Mouse (Mus musculus) Patski (cell line): ENCODE data around the gene Hoxa6. TPM values are rescaled to one million over a fixed set of nuclear protein-coding genes. Genes with fewer than 3 reads are reported as not detected.

Experiments
- ATAC-seq: fragments of 100-300 bp; one replicate; pipeline ENCODE4 v1.8.0; 2021
- CTCF ChIA-PET: fragments of 350-600 bp; sonication (Branson Sonifier 250); formaldehyde crosslinking; loops from one replicate; lab custom pipeline; 2022; ENCODE audit warnings: inconsistent platforms; lab: Charles Lee
- POLR2A ChIA-PET: fragments of 350-600 bp; sonication (Branson Sonifier 250); formaldehyde crosslinking; loops from one replicate; lab custom pipeline; 2022; ENCODE audit warnings: antibody characterized with exemption, inconsistent platforms; lab: Charles Lee
- DNase-seq: peaks from one replicate; pipeline ENCODE4 v3.0.0-alpha.2; 2011; ENCODE audit warnings: low read depth, low spot score
- H3K27me3 ChIP-seq: fragments of 371-371 bp; one replicate; pipeline ENCODE4 v1.5.1; 2021
- CTCF ChIP-seq: fragments of 100-300 bp; IDR thresholded peaks from one replicate; pipeline ENCODE4 v1.5.1; 2021
- in situ Hi-C: fragments of 300-500 bp; cut with MboI; formaldehyde crosslinking; loops from 3 replicates; pipeline ENCODE4 v1.11.1; 2018; ENCODE audit warnings: low pct_unique_long_range_greater_than_20kb, mixed read lengths
- polyA plus RNA-seq: library from polyadenylated mRNA; unstranded; gene quantifications from one replicate; pipeline ENCODE4 v1.2.3, GENCODE M21; 2021

Gene Hoxa6
- polyA plus RNA-seq, 1 experiment from 2014 or later: 13.5 TPM

DNA sequence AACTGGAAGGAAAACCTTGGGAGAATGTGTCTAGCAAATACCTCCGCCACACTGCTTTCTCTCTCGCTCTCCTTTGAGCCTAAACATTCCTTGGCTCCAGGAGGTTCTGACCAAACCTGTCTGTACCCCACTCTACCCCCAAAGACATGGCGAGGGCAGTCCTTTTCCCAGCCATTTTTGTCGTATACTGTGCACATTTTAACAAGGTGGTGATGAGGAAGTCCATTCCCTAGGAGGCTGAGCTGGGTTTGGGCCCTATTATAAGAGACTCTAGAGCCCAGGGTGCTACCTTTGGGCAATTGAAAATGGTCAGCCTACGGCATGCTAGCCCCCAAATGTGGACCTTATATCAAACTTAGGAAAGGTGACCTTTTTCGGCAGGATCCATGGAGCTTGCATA is 27.3 kb upstream of the Hoxa6 start:
- CTCF ChIA-PET: interaction anchor here (0.9 to 2.3 kb wide), 6 partner anchors 9 to 61 kb away, joined by 3 to 18 read pairs (median 4); partner anchors contain the start of genes Gm28308, Hoxa11, Hoxa3 and Hoxa7
- DNase-seq (no peak), ATAC-seq (no peak)
- POLR2A ChIA-PET: interaction anchor here (21.2 to 37.4 kb wide), 3 partner anchors 3 to 58 kb away, joined by 378 to 778 read pairs (median 778); partner anchors contain the start of genes 5730596B20Rik, Gm28308, Hoxa10 and Hoxa11
- H3K27me3 ChIP-seq: no peaks in the 10 kb centered on the region
- no peak for TF ChIP-seq CTCF
- in situ Hi-C loops: loop anchor here (25.0 kb wide), 1 partner anchor 1249 kb away; no protein-coding TSS in a partner anchor

GRCm38 (mm10) chr6:52235267-52235666 is 26.7 kb upstream of the Hoxa6 start:
- ChIA-PET CTCF (interaction anchor here (0.9 to 2.3 kb wide), 4 partner anchors 10 to 60 kb away, joined by 3 to 11 read pairs (median 4); partner anchors contain the start of genes Gm28308, Hoxa11 and Hoxa3), POLR2A (interaction anchor here (21.2 to 37.4 kb wide), 3 partner anchors 4 to 58 kb away, joined by 378 to 778 read pairs (median 778); partner anchors contain the start of genes 5730596B20Rik, Gm28308, Hoxa10 and Hoxa11)
- no peak for ATAC-seq
- no peak for DNase-seq
- in situ Hi-C loops: loop anchor here (25.0 kb wide), 1 partner anchor 1248 kb away; no protein-coding TSS in a partner anchor
- no peak for TF ChIP-seq CTCF
- no peaks in the 10 kb centered on the region for H3K27me3 ChIP-seq

- TF ChIP-seq CTCF: no peak
- H3K27me3 ChIP-seq: no peaks in the 10 kb centered on the region
- in situ Hi-C loops: loop anchor here (25.0 kb wide), 1 partner anchor 1247 kb away; no protein-coding TSS in a partner anchor
- ChIA-PET CTCF (interaction anchor here (0.9 to 1.6 kb wide), 4 partner anchors 11 to 233 kb away, joined by 3 to 4 read pairs (median 3); partner anchors contain the start of gene Hoxa7), POLR2A (interaction anchor here (1.9 to 37.4 kb wide), 4 partner anchors 4 to 73 kb away, joined by 8 to 778 read pairs (median 578); partner anchors contain the start of genes 5730596B20Rik, Gm28308, Hoxa10 and Hoxa11)
- DNase-seq (no peak), ATAC-seq (peak; percentile 10)
These were observed 26.1 kb upstream of the Hoxa6 start for GRCm38 (mm10) chr6:52234428-52235140.

- DNase-seq (peak; percentile 31), ATAC-seq (no peak)
- H3K27me3 ChIP-seq: no peaks in the 10 kb centered on the region
- TF ChIP-seq CTCF: no peak
- ChIA-PET POLR2A (interaction anchor here (1.9 to 37.4 kb wide), 4 partner anchors 5 to 73 kb away, joined by 8 to 778 read pairs (median 578); partner anchors contain the start of genes 5730596B20Rik, Gm28308, Hoxa10 and Hoxa11), CTCF (interaction anchor here (0.6 to 1.6 kb wide), 5 partner anchors 10 to 232 kb away, joined by 3 to 8 read pairs (median 4); partner anchors contain the start of gene Hoxa7)
- in situ Hi-C loops: loop anchor here (25.0 kb wide), 1 partner anchor 1246 kb away; no protein-coding TSS in a partner anchor
These were observed 25.3 kb upstream of the Hoxa6 start for GRCm38 (mm10) chr6:52233546-52234427.

GRCm38 (mm10) chr6:52232984-52233545 is 24.5 kb upstream of the Hoxa6 start:
- CTCF ChIA-PET: interaction anchor here (0.6 to 1.6 kb wide), 5 partner anchors 9 to 231 kb away, joined by 3 to 8 read pairs (median 4); partner anchors contain the start of gene Hoxa7
- no peak for ATAC-seq
- POLR2A ChIA-PET: interaction anchor here (0.6 to 37.4 kb wide), 6 partner anchors 6 to 610 kb away, joined by 4 to 778 read pairs (median 193); partner anchors contain the start of genes 5730596B20Rik, Gm28308, Hoxa10 and Hoxa11
- no peaks in the 10 kb centered on the region for H3K27me3 ChIP-seq
- TF ChIP-seq CTCF: no peak
- in situ Hi-C loops: loop anchor here (25.0 kb wide), 1 partner anchor 1246 kb away; no protein-coding TSS in a partner anchor
- peak; percentile 17 for DNase-seq

GRCm38 (mm10) chr6:52232568-52232965 is 24.0 kb upstream of the Hoxa6 start:
- ChIA-PET CTCF (interaction anchor here (1.0 to 4.3 kb wide), 5 partner anchors 9 to 14 kb away, joined by 4 to 23 read pairs (median 6); partner anchors contain the start of gene Hoxa7), POLR2A (interaction anchor here (0.6 to 37.4 kb wide), 6 partner anchors 6 to 611 kb away, joined by 4 to 778 read pairs (median 193); partner anchors contain the start of genes 5730596B20Rik, Gm28308, Hoxa10 and Hoxa11)
- DNase-seq (peak; percentile 20), ATAC-seq (no peak)
- TF ChIP-seq CTCF: no peak
- no peaks in the 10 kb centered on the region for H3K27me3 ChIP-seq
- in situ Hi-C loops: loop anchor here (25.0 kb wide), 1 partner anchor 1245 kb away; no protein-coding TSS in a partner anchor

GRCm38 (mm10) chr6:52231885-52232567 is 23.5 kb upstream of the Hoxa6 start:
- DNase-seq (peak; percentile 25), ATAC-seq (no peak)
- H3K27me3 ChIP-seq: no peaks in the 10 kb centered on the region
- CTCF ChIA-PET: interaction anchor here (1.4 to 4.3 kb wide), 6 partner anchors 7 to 17 kb away, joined by 4 to 23 read pairs (median 6); partner anchors contain the start of genes Hoxa10 and Hoxa11
- TF ChIP-seq CTCF: no peak
- POLR2A ChIA-PET: interaction anchor here (0.6 to 37.4 kb wide), 6 partner anchors 7 to 848 kb away, joined by 4 to 778 read pairs (median 191); partner anchors contain the start of genes 5730596B20Rik, Gm28308, Hoxa10 and Hoxa11
- in situ Hi-C loops: loop anchor here (25.0 kb wide), 1 partner anchor 1245 kb away; no protein-coding TSS in a partner anchor
